Mouse (Mus musculus) spleen, embryonic (tissue): Measurements from ENCODE around the gene Ccndbp1.
"Not testable (repeated sequence)": the region's sequence is repeated elsewhere in the genome, so short reads cannot be mapped to it uniquely, and the experiment has no call there.

ENCODE experiments used
- CTCF ChIA-PET: fragments of 350-600 bp; sonication (Branson Sonifier 250); formaldehyde crosslinking; loops from one replicate; lab custom pipeline; 2022; lab: Charles Lee

Ccndbp1 gene

GRCm38 (mm10) chr2:120998863-120999262 lies 9.3 kb upstream of the Ccndbp1 start:
- CTCF ChIA-PET: no interaction called here

DNA sequence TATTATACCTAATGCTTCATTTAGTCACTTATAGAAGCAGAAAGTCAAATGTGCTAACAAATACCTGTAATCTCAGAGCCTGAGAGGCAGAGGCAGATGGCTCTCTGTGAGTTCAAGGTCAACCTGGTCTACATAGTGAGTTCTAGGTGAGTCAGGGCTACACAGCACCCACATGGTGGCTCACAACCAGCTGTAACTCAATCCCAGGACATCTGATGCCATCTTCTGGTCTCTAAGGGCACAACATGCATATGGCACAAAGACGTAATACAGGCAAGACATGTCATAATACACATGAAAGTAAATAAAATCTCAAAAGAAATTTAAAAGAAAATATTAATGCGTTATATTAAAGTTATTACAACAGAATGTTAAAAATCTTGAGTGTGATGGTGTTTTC lies 4.6 kb upstream of the Ccndbp1 start:
- CTCF ChIA-PET: no interaction called here

GRCm38 (mm10) chr2:121004018-121004811 lies 4.0 kb upstream of the Ccndbp1 start:
- CTCF ChIA-PET: no interaction called here

DNA sequence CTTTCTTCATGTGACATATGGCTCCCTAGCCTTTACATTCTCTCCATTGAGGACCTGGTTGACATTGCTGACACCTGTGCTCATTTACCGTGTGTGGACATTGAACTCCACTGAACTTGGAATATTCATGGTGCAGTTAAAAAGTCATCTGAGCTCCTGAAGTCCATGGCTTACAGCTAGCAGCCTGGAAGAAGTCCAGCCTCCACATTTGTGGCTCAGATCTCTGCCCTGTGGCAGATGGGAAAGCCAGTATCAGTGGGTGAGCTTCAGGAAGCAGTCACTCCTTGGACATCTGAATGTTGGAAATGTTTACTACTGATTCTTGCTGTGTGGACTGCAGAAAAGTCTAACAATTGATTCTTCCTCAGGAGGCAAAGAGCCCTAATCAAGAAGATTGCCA lies 1.2 kb upstream of the Ccndbp1 start:
- CTCF ChIA-PET: no interaction called here

- CTCF ChIA-PET: no interaction called here
These were observed 433 bp downstream of the Ccndbp1 start for GRCm38 (mm10) chr2:121008664-121009007.

DNA sequence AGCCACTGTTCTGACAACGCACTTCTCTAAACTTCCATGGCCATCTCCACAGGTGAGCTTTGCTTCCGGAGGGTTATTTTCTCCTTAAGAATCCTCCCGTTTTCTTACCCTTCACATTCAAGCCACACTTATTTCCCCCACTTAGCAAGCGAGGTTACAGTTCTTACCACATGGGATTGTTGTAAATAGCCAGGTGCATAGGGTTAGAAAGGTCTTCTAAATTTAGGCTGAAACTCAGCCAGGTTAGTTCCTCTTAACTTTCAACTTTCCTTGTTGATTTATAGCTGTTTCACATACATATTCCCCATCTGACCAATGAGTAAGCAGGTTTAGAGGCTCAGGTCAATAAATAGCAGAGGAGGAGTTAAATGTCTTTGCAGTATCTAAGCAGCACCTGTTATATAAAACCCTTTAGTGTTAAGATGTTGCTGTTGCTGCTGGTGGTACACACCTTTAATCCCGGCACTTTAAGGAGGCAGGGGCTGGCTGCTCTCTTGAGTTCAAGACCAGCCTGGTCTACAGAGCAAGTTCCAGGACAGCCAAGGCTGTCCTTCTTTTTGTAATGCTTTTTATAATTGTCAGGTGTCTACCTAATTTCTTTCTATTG lies 971 bp downstream of the Ccndbp1 start:
- CTCF ChIA-PET: no interaction called here

- CTCF ChIA-PET: no interaction called here
These were observed 4.5 kb downstream of the Ccndbp1 start for GRCm38 (mm10) chr2:121012676-121013075.

DNA sequence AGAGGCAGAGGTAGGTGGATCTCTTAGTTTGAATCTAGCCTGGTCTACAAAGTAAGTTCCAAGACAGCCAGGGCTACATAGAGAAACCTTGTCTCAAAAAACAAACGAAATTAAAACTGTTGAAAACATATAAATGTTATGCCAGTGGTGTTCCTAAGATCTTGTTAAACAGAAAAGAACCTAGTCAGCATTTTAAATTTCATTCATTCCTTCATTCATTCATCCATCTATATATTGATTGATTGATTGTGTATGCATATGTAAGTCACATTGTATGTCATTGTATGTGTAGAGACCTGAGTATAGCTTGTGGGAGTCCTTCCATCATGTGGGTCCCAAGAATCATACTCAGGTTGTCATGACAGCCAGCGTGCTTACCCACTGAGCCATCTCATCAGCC lies 7.3 kb downstream of the Ccndbp1 start:
- CTCF ChIA-PET: no interaction called here

DNA sequence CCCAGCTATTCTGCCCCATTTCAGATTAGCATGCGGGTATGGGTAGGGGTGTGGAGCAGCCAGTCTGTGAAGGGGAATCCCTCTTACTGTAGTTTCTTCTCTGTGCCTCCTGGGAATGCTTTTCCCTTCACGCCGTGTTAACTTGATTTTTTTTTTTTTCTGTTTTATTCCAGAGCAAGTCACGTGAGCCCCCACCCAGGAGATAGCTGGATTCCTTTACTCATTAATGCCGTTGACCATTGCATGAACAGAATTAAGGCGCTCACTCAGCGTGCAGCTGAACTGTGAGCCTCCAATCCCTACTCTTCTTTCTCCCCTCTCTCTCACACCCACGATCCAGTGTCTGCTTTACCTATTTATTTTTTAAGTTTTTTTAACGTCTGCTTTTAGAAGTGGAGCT lies 8.0 kb downstream of the Ccndbp1 start:
- CTCF ChIA-PET: no interaction called here

- CTCF ChIA-PET: no interaction called here
These were observed 8.9 kb downstream of the Ccndbp1 start for GRCm38 (mm10) chr2:121017151-121017550.

DNA sequence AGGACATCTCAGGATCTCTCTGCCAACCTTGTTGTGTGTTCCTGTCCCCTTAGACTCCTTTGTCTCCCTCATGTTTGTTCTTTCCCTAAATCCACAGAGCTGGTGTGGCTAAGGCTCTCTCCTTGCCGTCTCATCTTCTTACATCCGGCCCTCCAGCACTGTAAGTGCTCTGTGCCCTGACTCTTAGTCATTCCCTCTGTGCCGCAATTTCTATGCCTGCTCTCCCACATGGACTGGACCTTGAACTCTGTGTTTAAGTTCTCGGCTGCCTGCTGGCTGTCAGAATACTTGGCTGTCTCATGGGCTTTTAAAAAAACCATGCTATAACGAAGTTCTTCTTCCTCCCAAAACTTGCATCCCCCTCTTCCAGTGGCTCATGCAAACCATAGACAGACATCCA lies 14.7 kb downstream of the Ccndbp1 start:
- CTCF ChIA-PET: no interaction called here

DNA sequence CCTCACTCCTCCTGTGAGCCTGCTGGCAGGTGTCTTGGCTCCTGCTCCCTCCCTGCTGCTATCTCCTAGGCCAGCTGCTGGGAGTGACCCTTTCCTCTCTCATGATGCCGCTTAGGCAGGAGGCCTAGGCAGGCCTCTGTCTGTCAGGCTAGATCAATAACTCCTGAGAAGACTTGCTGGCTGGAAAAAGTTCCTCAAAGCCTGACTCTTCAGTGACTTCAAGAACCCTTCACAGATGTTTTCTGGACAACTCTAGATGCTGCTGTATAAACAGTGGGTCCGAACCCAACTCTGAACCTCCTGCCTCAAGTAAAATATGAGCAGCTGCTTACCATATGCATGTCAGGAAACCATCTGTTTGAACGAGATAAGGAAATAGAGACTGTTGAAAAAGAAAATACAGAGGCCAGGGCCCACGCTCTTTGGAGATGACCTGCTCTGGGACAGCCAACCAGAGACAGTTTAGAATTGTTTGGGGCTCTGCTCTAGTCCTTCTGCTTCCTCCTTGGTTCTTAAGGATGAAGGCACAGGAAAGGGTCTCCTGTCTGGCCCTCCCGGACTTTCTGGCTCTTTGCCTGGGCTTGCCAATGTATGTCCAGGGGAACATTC lies 28.6 kb downstream of the Ccndbp1 start, which contains the start of gene Epb42:
TSS of gene Epb42 (minus strand) at position 340 of the 609 bp plus-strand sequence.
- CTCF ChIA-PET: no interaction called here

DNA sequence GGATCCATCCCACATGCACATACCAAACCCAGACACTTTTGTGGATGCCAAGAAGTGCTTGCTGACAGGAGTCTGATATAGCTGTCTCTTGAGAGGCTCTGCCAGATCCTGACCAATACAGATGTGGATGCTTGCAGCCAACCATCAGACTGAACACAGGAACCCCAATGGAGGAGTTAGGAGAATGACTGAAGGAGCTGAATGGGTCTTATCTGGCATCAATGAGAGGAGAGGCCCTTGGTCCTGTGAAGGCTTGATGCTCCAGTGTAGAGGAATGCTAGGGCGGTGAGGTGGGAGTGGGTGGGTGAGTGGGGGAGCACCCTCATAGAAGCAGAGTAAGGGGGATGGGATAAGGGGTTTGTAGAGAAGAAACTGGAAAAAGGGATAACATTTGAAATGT lies 30.6 kb downstream of the Ccndbp1 start:
- CTCF ChIA-PET: not testable (repeated sequence)

GRCm38 (mm10) chr2:121039382-121039781 lies 31.2 kb downstream of the Ccndbp1 start:
- CTCF ChIA-PET: no interaction called here

DNA sequence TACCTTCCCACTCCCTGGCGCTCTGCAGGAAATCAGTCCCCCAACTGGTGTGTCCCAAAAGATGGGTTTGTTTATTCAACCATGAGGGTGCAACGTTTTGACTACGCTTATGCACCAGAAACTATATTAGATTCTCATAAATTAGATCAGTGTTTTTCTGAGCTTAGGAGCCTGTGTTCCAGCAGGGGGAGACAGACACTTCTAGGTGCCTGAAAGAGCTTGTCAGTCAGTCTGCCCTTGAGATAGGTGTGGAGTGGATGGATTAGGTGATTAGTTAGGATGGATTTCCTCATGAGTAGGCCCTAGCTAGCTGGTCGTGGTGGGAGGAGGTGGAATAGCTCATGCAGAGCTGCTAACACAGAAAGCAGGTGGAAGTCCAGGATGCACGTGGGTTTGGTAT lies 32.9 kb downstream of the Ccndbp1 start:
- CTCF ChIA-PET: no interaction called here

GRCm38 (mm10) chr2:121045653-121046052 lies 37.5 kb downstream of the Ccndbp1 start:
- CTCF ChIA-PET: no interaction called here

DNA sequence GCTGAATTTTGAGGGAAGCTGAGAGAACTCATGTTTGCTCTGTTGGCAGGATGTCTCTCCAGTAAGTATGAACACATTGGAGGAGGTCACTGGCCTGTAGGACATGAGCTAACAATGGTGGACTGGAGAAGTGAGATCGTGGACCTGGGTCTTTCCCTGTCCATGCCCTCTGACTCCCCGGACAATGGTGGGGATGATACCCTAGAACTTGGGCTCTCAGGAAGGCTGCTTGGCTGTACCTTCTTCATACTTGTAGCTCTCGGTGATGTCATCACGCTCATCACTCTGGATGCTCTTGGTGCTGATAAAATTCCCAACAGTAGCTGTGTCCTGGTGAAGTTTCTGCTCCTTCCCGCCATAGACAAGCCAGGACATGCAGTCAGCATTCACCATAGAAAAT lies 44.0 kb downstream of the Ccndbp1 start:
- CTCF ChIA-PET: no interaction called here

DNA sequence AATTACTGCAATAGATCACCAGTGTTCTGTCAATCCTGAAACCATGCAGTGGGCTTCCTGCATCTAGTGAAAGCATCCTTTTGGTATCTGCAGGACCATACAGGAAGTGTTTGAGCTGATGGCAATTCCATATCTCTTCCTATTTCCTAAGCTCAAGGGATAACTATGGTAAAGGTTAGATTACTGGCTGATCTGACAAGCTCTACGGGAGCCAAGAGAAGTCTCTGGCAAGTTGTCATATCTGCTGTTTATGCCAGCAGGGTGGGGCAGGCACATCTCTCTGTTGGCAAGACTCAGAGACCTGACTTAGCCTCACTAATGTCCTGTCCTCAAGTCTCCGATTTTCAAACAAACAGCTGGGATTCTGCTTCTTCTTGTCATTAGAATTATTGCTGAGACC lies 45.9 kb downstream of the Ccndbp1 start:
- CTCF ChIA-PET: interaction anchor here (0.7 kb wide), 1 partner anchor 71 kb away, joined by 4 read pairs; no protein-coding TSS in a partner anchor

DNA sequence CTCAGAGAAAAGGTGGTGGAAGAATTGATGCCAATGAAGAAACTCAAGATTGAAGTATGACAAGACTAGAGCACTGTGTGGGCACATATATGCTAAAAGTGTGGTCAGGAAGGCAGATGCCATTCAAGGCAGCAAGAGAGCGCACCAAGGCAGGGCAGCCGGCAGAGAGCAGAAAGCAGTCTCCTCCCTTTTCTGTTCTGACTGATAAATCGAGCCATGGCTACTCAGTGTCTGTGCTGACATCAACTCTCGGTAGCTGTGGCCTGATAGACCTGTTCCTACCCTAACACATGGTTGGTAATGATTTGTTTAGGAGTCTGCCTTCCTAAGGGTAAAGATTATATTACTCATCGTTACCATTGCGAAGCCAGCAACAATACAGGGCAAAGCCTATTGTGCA lies 47.7 kb downstream of the Ccndbp1 start:
- CTCF ChIA-PET: no interaction called here

DNA sequence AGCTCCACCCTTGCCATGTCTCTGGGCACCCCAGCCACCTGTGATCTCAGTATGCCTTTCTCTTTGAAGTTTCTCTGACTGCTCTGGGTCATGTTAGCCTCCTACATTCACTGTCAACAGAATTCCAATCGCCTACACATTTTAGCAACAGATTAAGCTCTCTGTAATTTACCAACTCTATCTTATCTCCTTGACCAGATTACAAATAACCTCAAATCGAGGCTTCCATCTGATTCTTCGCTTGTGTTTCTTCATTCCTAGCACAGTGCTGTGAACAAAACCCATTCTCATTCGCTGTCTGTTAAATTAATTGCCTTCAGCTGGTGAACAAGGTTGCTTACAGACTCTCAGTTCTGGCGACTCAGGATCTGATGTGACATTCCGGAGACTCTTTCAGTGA lies 49.8 kb downstream of the Ccndbp1 start:
- CTCF ChIA-PET: no interaction called here

DNA sequence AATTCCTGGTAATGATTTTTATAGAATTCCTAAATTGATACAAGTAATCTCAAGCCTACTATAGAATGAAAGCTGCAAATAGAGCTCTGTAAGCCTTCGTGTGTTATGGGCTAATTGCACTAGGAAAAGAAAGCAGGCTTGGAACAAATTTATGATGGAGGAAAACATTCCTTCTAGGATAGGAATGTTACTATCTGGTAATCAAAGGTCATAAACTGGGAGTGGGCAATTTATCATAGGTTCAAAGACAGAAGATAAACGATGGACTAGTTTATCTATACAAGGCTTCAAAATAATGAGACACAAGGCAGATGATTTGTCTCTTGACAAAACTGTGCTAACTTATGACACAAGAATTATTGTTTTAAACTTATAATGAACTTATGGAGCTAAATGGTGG lies 53.1 kb downstream of the Ccndbp1 start:
- CTCF ChIA-PET: no interaction called here
